Mouse (Mus musculus): ENCODE measurements around the gene Slc9a6. TPM values are rescaled to one million over a fixed set of nuclear protein-coding genes. Genes with fewer than 3 reads are reported as not detected.

Gene Slc9a6
- 16.6 and 18.5 TPM in 2 replicates for polyA plus RNA-seq (2015; fragmentation: Nextera tagmentation; extraction: Ambion mirVana)

DNA sequence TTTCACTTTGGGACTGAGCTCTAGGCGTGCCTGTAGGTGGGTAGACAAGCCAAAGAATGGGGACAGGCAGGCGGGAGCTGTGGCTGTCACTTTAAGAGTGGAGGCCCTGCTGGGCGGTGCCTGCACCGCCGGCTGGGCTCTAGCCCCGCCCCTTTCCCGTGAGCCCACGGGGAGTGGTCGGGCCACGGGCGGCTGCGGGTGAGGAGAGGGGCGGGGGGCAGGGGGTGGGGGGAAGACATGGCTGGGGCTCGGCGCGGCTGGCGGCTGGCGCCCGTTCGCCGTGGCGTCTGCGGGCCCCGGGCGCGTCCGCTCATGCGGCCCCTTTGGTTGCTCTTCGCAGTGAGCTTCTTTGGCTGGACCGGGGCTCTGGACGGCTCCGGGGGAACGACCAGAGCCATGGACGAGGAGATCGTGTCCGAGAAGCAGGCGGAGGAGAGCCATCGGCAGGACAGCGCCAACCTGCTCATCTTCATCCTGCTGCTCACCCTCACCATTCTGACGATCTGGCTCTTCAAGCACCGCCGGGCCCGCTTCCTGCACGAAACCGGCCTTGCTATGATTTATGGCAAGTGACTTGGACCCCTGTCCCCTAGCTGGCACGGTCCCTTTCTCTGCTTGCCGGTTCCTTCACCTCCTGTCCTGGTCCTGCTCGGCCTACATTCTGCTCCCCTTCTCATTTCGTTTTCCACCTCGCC is at the start of gene Slc9a6:
TSS of gene Slc9a6 (plus strand) at position 135 of the 695 bp plus-strand sequence.
- WGBS, result 12% methylated on average over 31 of the region's 50 CpGs
- no peaks in the 10 kb centered on the region for H3K9me3 ChIP-seq (replicated peaks; ENCODE audit: control insufficient read depth, low read length)
- H3K4me3 ChIP-seq (replicated peaks; ENCODE audit: low read length), result peak within 1 kb of the TSS; percentile 61
- no peaks in the 10 kb centered on the region for H3K27me3 ChIP-seq (ENCODE audit: control insufficient read depth, insufficient read depth, low read length)
- no peaks in the 10 kb centered on the region for H3K36me3 ChIP-seq (ENCODE audit: control insufficient read depth, insufficient read depth, low read length)
- H3K27ac ChIP-seq (ENCODE audit: low read length), result peak within 1 kb of the TSS; percentile 56; the same call in 1 of the 2 replicates
- H3K9ac ChIP-seq (ENCODE audit: low read length), result peak within 1 kb of the TSS; percentile 79
- H3K4me2 ChIP-seq (ENCODE audit: low read depth, low read length), result peak within 1 kb of the TSS; percentile 49
- no peaks in the 10 kb centered on the region for H3K4me1 ChIP-seq (ENCODE audit: control insufficient read depth, insufficient read depth, low read length)
- ATAC-seq (ENCODE audit: insufficient read depth, low FRiP score), result peak; percentile 95

GRCm38 (mm10) chrX:56572465-56572864 is 37.1 kb upstream of the Slc9a6 start:
- Histone ChIP-seq H3K4me3 (replicated peaks; ENCODE audit: low read length) (no peak overlapping the region), H3K4me1 (ENCODE audit: control insufficient read depth, insufficient read depth, low read length) (no peaks in the 10 kb centered on the region), H3K27me3 (ENCODE audit: control insufficient read depth, insufficient read depth, low read length) (no peaks in the 10 kb centered on the region), H3K27ac (ENCODE audit: low read length) (no peak overlapping the region), H3K4me2 (ENCODE audit: low read depth, low read length) (no peak overlapping the region), H3K9ac (ENCODE audit: low read length) (no peak overlapping the region), H3K36me3 (ENCODE audit: control insufficient read depth, insufficient read depth, low read length) (no peaks in the 10 kb centered on the region), H3K9me3 (replicated peaks; ENCODE audit: control insufficient read depth, low read length) (no peaks in the 10 kb centered on the region)
- WGBS, result 25% methylated on average over 6 of the region's 6 CpGs
- no peak for ATAC-seq (ENCODE audit: insufficient read depth, low FRiP score)

DNA sequence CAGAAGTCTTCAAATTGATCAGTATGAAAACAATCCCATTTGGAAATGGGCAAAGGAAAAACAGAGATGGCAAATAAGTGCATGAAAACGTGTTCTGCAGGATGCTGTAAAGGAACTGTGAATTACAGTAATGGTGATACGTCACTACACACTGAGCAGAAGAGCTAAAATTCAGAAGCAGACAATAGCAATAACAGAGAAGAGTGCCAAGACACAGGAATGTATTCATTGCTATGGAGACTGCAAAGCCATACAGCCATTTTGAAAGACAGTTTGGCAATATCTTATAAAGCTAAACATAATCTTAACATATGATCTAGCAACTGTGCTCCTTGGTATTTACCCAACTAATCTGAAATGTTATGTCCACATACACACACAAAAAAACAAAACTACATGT is 31.4 kb upstream of the Slc9a6 start:
- Histone ChIP-seq H3K27ac (ENCODE audit: low read length) (no peak overlapping the region), H3K36me3 (ENCODE audit: control insufficient read depth, insufficient read depth, low read length) (no peaks in the 10 kb centered on the region), H3K4me1 (ENCODE audit: control insufficient read depth, insufficient read depth, low read length) (no peaks in the 10 kb centered on the region), H3K9me3 (replicated peaks; ENCODE audit: control insufficient read depth, low read length) (no peaks in the 10 kb centered on the region), H3K4me2 (ENCODE audit: low read depth, low read length) (no peak overlapping the region), H3K4me3 (replicated peaks; ENCODE audit: low read length) (no peak overlapping the region), H3K27me3 (ENCODE audit: control insufficient read depth, insufficient read depth, low read length) (no peaks in the 10 kb centered on the region), H3K9ac (ENCODE audit: low read length) (no peak overlapping the region)
- WGBS, result 77% methylated on average over 2 of the region's 2 CpGs
- no peak for ATAC-seq (ENCODE audit: insufficient read depth, low FRiP score)

DNA sequence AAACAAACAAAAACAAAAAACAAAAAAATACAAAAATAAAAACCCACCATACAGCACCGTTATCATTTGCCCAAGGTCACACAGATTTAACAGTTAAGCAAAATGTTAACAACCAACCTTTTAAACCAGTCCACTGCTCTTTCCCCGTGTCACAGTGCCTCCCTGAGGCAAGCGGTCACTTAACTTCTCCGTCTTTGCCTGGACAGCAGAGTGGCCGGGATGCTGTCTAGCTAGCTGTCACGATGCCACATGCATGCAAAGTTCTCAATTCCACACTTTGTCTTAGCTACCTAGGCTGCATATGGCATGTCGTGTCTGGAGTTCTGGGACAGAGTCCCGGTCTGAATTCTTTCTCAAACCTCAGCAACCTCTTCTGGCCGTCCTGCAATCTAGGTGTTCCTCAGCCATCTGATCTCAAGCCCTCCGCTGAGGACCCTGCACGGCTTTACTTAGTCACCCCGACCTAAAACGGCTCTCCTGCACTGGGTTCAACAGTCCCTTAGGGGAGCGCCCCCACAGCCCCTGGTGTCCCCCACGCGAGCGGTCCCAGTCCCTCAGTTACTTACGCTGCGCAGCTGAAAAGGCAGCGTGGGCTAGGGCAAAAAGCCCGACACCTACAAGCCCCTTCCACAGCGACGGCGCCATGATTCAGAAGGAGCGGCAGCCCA is 12.2 kb upstream of the Slc9a6 start:
- peak overlapping the region; percentile 76 for H3K9ac ChIP-seq (ENCODE audit: low read length)
- 10% methylated on average over 25 of the region's 25 CpGs for WGBS
- H3K36me3 ChIP-seq (ENCODE audit: control insufficient read depth, insufficient read depth, low read length), result no peaks in the 10 kb centered on the region
- H3K27ac ChIP-seq (ENCODE audit: low read length), result peak overlapping the region; percentile 32; the same call in 1 of the 2 replicates
- peak; percentile 56; the same call in 1 of the 2 replicates for ATAC-seq (ENCODE audit: insufficient read depth, low FRiP score)
- no peaks in the 10 kb centered on the region for H3K4me1 ChIP-seq (ENCODE audit: control insufficient read depth, insufficient read depth, low read length)
- H3K4me2 ChIP-seq (ENCODE audit: low read depth, low read length), result peak overlapping the region; percentile 50
- H3K9me3 ChIP-seq (replicated peaks; ENCODE audit: control insufficient read depth, low read length), result no peaks in the 10 kb centered on the region
- H3K27me3 ChIP-seq (ENCODE audit: control insufficient read depth, insufficient read depth, low read length), result no peaks in the 10 kb centered on the region
- H3K4me3 ChIP-seq (replicated peaks; ENCODE audit: low read length), result peak overlapping the region; percentile 64

DNA sequence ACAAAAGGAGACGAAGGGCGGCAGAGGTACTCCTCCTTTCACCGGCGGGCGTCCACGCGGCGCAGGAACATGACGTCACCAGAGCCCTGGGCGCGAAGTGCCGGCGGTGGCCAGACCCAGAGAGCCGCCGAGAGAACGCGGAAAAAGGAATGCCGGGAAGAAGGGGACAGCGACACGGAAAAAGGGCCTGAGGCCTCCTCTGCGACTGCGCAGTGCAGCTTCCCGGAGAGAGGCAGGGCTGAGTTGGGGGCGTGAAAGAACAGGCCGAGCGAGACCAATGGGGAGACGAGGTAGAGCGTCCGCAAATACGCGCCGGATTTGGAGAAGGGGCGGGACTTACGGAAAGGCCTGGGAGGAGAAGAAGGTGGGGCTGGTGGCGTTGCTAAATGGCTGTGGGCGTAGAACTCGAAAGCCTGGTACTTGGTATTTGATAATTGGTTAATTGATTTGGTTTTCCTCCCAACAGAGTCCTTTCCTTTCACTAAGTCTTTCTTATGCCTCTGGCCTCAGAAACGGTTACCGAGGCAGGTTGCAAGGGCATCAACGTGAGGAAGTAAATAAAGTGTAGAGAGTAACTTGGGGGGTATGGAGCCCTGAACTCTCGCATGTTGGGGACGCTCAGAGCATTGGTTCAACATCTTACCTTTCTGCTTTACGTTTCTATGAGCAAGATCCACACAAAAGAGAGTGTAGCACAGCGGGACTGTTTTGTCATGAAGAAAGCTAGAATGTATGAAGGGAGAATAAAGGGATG is 11.5 kb upstream of the Slc9a6 start, which contains the start of gene Mmgt1:
TSS of gene Mmgt1 (minus strand) at position 183 of the 754 bp plus-strand sequence.
- WGBS, result 12% methylated on average over 44 of the region's 44 CpGs
- Histone ChIP-seq H3K36me3 (ENCODE audit: control insufficient read depth, insufficient read depth, low read length) (no peaks in the 10 kb centered on the region), H3K4me2 (ENCODE audit: low read depth, low read length) (peak within 1 kb of the TSS; percentile 52), H3K27me3 (ENCODE audit: control insufficient read depth, insufficient read depth, low read length) (no peaks in the 10 kb centered on the region), H3K4me1 (ENCODE audit: control insufficient read depth, insufficient read depth, low read length) (no peaks in the 10 kb centered on the region), H3K4me3 (replicated peaks; ENCODE audit: low read length) (peak within 1 kb of the TSS; percentile 64), H3K27ac (ENCODE audit: low read length) (peak within 1 kb of the TSS; percentile 32; the same call in 1 of the 2 replicates), H3K9ac (ENCODE audit: low read length) (peak within 1 kb of the TSS; percentile 76), H3K9me3 (replicated peaks; ENCODE audit: control insufficient read depth, low read length) (no peaks in the 10 kb centered on the region)
- peak; percentile 98 for ATAC-seq (ENCODE audit: insufficient read depth, low FRiP score)

- no peaks in the 10 kb centered on the region for H3K4me1 ChIP-seq (ENCODE audit: control insufficient read depth, insufficient read depth, low read length)
- WGBS, result 65% methylated on average over 2 of the region's 2 CpGs
- H3K27ac ChIP-seq (ENCODE audit: low read length), result no peak overlapping the region
- no peaks in the 10 kb centered on the region for H3K36me3 ChIP-seq (ENCODE audit: control insufficient read depth, insufficient read depth, low read length)
- no peaks in the 10 kb centered on the region for H3K9me3 ChIP-seq (replicated peaks; ENCODE audit: control insufficient read depth, low read length)
- no peak overlapping the region for H3K9ac ChIP-seq (ENCODE audit: low read length)
- H3K4me2 ChIP-seq (ENCODE audit: low read depth, low read length), result no peak overlapping the region
- H3K4me3 ChIP-seq (replicated peaks; ENCODE audit: low read length), result no peak overlapping the region
- no peak for ATAC-seq (ENCODE audit: insufficient read depth, low FRiP score)
- H3K27me3 ChIP-seq (ENCODE audit: control insufficient read depth, insufficient read depth, low read length), result no peaks in the 10 kb centered on the region
Observed at GRCm38 (mm10) chrX:56606536-56606935, 3.0 kb upstream of the Slc9a6 start.

- Histone ChIP-seq H3K9me3 (replicated peaks; ENCODE audit: control insufficient read depth, low read length) (no peaks in the 10 kb centered on the region), H3K36me3 (ENCODE audit: control insufficient read depth, insufficient read depth, low read length) (no peaks in the 10 kb centered on the region), H3K27ac (ENCODE audit: low read length) (no peak overlapping the region), H3K4me3 (replicated peaks; ENCODE audit: low read length) (no peak overlapping the region), H3K4me2 (ENCODE audit: low read depth, low read length) (no peak overlapping the region), H3K27me3 (ENCODE audit: control insufficient read depth, insufficient read depth, low read length) (no peaks in the 10 kb centered on the region), H3K9ac (ENCODE audit: low read length) (no peak overlapping the region), H3K4me1 (ENCODE audit: control insufficient read depth, insufficient read depth, low read length) (no peaks in the 10 kb centered on the region)
- no peak for ATAC-seq (ENCODE audit: insufficient read depth, low FRiP score)
- WGBS, result 59% methylated on average over 7 of the region's 7 CpGs
Observed at GRCm38 (mm10) chrX:56607032-56607710, 2.4 kb upstream of the Slc9a6 start.

GRCm38 (mm10) chrX:56609285-56609622 is 303 bp upstream of the Slc9a6 start:
- H3K4me2 ChIP-seq (ENCODE audit: low read depth, low read length), result peak overlapping the region; percentile 49
- H3K27ac ChIP-seq (ENCODE audit: low read length), result peak overlapping the region; percentile 56; the same call in 1 of the 2 replicates
- H3K27me3 ChIP-seq (ENCODE audit: control insufficient read depth, insufficient read depth, low read length), result no peaks in the 10 kb centered on the region
- peak overlapping the region; percentile 54; the same call in 1 of the 2 replicates for H3K9ac ChIP-seq (ENCODE audit: low read length)
- H3K36me3 ChIP-seq (ENCODE audit: control insufficient read depth, insufficient read depth, low read length), result no peaks in the 10 kb centered on the region
- H3K4me1 ChIP-seq (ENCODE audit: control insufficient read depth, insufficient read depth, low read length), result no peaks in the 10 kb centered on the region
- H3K9me3 ChIP-seq (replicated peaks; ENCODE audit: control insufficient read depth, low read length), result no peaks in the 10 kb centered on the region
- WGBS, result 22% methylated on average over 7 of the region's 7 CpGs
- peak overlapping the region; percentile 61 for H3K4me3 ChIP-seq (replicated peaks; ENCODE audit: low read length)
- ATAC-seq (ENCODE audit: insufficient read depth, low FRiP score), result peak; percentile 23; the same call in 1 of the 2 replicates
